Mouse (Mus musculus) erythroblast, adult 5-6 weeks (primary cell): ENCODE data around the gene Slc38a7. TPM values are rescaled to one million over a fixed set of nuclear protein-coding genes. Genes with fewer than 3 reads are reported as not detected.
"Not testable (repeated sequence)": the region's sequence is repeated elsewhere in the genome, so short reads cannot be mapped to it uniquely, and the experiment has no call there.

Experiments used
- ATAC-seq: replicated peaks from 2 replicates; pipeline ENCODE4 v1.8.0; 2016; ENCODE audit warnings: moderate number of reproducible peaks, mild to moderate bottlenecking, moderate TSS enrichment, inconsistent platforms; ENCODE audit not compliant: poor library complexity, low FRiP score, severe bottlenecking
- total RNA-seq, 2 experiments: library from RNA; stranded (forward) in 1 of 2; stranded (reverse) in 1 of 2; fragments of 150-400 nt in 1 of 2; fragments of 200-764, 138-1000 nt in 1 of 2; gene quantifications; 2 replicates each; pipeline versions ENCODE4 v1.2.3 to v1.2.4; 2015 to 2017; ENCODE audit warnings: low replicate concordance in 2 of 2

The Slc38a7 gene
- total RNA-seq (2015; ENCODE audit: low replicate concordance) (0.38 and 1.3 TPM in 2 replicates), total RNA-seq (2017; ENCODE audit: low replicate concordance) (0.17 and 0.84 TPM in 2 replicates)

GRCm38 (mm10) chr8:95853102-95853843, at the start of gene Slc38a7:
Gene Slc38a7 (minus strand): TSS chr8:95853539.
- peak; percentile 93 for ATAC-seq

- ATAC-seq: no peak
These were observed 48.5 kb upstream of the Slc38a7 start for GRCm38 (mm10) chr8:95901864-95902263.

- no peak for ATAC-seq
These were observed 40.4 kb upstream of the Slc38a7 start for GRCm38 (mm10) chr8:95893701-95894100.

GRCm38 (mm10) chr8:95888285-95889136, 35.2 kb upstream of the Slc38a7 start, which contains the start of gene Got2:
Gene Got2 (minus strand): TSS chr8:95888547.
- peak; percentile 96 for ATAC-seq

GRCm38 (mm10) chr8:95887578-95888284, 34.4 kb upstream of the Slc38a7 start:
- peak; percentile 91 for ATAC-seq

- ATAC-seq: no peak
These were observed 33.6 kb upstream of the Slc38a7 start for GRCm38 (mm10) chr8:95886647-95887577.

- ATAC-seq: no peak
These were observed 32.6 kb upstream of the Slc38a7 start for GRCm38 (mm10) chr8:95885966-95886365.

- ATAC-seq: no peak
These were observed 32.0 kb upstream of the Slc38a7 start for GRCm38 (mm10) chr8:95885271-95885841.

GRCm38 (mm10) chr8:95884491-95884890, 31.2 kb upstream of the Slc38a7 start:
- no peak for ATAC-seq

GRCm38 (mm10) chr8:95882191-95882590, 28.9 kb upstream of the Slc38a7 start:
- no peak for ATAC-seq

GRCm38 (mm10) chr8:95881576-95881975, 28.2 kb upstream of the Slc38a7 start:
- ATAC-seq: no peak

GRCm38 (mm10) chr8:95879823-95880222, 26.5 kb upstream of the Slc38a7 start:
- no peak for ATAC-seq

- ATAC-seq: peak; percentile 64
These were observed 25.0 kb upstream of the Slc38a7 start for GRCm38 (mm10) chr8:95878176-95878962.

GRCm38 (mm10) chr8:95875270-95875669, 21.9 kb upstream of the Slc38a7 start:
- no peak for ATAC-seq

- no peak for ATAC-seq
These were observed 18.4 kb upstream of the Slc38a7 start for GRCm38 (mm10) chr8:95871690-95872089.

- not testable (repeated sequence) for ATAC-seq
These were observed 11.5 kb upstream of the Slc38a7 start for GRCm38 (mm10) chr8:95864851-95865250.

GRCm38 (mm10) chr8:95863761-95864440, 10.6 kb upstream of the Slc38a7 start:
- not testable (repeated sequence) for ATAC-seq
